Mouse (Mus musculus): ENCODE results near the gene Adcy5. TPM values are rescaled to one million over a fixed set of nuclear protein-coding genes. Genes with fewer than 3 reads are reported as not detected.

Adcy5 gene
- 100 to 1,000 TPM; 198 to 240 (median 222) TPM for total RNA-seq (2022)

DNA sequence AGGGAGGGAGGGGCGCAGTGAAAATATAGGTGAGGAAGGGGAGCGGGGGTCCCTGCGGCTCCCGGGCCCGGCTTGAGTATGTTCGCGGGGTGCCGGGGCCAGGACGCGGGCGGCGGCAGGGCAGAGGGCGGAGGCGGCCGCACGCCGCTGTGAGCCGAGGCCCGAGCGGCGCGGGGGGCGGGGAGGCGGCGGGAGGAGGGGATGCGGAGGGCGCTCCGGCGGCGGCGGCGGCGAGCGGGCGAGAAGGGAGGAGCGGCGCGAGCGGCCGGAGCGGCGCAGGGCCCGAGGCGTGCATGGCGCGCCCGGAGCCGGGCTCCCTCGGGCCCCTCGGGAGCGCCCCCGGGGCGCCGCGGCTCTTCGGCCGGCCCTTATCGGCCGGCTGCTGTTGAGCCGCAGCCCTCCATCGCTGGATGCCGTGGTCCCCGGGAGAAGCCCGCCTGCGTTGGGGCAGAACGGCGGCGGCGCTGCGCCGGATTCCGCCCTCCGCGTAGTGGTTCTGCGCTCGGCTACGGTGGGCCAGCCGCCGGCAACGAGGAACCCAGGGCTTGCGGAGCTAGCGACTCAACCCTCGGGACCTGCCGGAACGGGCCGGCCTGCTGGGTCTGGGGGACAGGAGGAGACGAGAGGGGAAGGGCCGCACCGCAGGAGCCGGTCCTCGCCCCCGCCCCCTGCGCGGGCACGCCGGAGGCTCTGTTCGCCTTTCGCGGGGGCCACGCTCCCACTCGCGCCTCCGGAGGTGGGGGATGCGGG, at the start of gene Adcy5:
TSS of gene Adcy5 (plus strand) at position 237 of the 750 bp plus-strand sequence.
- peak in 1 of 2 experiments; percentile 56 for DNase-seq (ENCODE audit: low spot score in 2 of 2)

DNA sequence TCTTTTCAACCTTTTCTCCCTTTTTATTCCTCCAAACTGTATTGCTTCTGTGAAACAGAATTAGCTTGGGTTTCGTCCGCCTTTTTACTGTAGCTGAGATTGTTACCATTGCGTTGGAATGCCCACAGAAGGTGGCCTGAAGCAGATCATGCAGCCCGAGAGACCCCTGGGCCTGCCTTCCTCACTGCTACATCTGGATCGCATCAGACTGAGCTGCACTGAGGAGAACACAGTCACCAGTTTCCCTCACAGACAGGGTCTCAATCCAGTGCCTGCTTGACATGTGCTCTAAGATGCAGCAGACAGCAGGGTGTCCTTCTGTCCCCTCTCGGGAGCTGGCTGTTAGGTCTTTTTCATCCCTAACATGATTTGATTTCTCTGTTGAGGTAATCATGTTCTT, 46.7 kb upstream of the Adcy5 start:
- no peak for DNase-seq (ENCODE audit: low spot score in 2 of 2)

DNA sequence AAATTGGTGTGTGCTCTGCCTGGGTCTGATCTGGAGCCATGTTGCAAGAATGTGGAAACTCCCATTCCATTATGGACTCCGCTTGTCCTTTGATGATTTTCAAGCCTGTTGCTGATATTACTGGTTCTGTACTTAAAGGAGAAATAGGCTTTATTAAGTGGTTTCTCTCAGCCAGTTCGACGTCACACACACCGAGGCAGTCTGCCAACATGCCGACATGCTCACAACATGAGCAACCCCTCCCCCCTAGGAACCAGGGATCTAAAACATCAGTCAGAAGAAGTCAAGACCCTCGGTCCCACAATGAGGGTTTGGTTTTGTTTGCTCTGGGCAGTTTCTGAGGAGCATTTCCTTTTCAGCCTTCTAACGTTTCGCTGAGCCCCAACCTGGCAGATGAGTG, 45.5 kb upstream of the Adcy5 start:
- DNase-seq (ENCODE audit: low spot score in 2 of 2), result no peak

DNA sequence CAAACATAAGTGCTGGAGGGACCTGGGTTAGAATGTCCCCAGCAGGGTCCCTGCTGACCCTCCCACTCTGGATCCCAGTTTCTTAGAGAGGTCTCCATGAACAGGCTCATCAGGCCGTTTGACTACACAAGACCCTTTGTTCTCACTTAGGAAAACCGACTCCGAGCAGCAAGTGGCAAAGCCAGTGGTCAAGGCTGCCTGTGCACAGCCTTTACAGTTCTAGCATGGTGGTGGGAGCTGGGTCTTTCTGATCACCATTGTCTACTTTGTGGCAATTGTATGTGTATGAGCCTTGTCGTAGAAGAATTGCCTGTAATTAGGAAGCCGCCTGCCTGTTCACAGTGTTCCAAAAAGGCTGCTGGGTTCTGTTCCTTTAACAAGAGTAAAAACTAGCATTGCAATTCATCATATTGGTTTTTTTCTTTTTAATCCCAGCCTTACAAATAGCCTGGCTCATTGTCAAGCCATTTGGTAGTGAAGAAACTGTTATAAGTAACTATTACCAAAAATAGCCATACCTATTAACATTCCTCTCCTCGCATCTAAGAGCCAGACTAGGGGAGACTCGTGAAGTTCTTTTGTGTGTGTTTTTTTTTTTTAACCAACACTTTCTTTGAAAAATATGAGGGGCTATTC, 44.9 kb upstream of the Adcy5 start:
- no peak for DNase-seq (ENCODE audit: low spot score in 2 of 2)

DNA sequence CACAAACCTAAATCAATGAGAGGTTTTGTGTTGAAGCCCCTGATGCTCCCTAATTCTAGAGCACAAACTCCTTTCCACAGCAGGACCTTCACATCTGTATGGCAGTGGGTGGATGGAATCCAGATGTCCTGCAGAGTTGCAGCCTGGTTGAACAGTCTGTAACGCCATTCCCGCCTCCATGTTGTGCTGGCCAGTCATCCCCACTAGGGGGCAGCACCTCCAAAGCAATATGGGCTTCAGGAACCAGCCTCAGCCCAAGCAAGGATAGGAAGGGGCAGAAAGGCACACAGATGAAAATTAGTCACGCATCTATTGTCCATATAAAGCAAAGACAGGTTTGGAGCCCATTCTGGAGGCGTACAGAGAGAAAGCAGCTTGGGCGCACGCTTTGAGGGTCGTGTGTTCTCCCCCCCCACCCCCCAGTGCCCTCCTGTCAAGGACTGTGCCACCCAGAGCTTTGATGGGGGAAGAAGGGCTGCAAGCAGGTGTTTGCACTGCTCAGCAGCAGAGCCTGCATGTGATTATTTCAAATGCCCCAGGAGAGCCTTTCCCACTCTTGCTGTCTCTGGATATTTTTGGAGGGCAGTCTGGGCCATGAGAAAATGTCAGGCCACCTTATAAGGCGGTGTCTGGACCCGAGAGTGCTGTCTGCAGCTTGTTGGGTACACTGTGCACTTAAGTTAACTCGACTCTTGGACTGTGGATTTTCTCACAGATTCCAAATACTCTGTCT, 44.1 kb upstream of the Adcy5 start:
- peak; percentile 60 to 88 for DNase-seq (ENCODE audit: low spot score in 2 of 2)

DNA sequence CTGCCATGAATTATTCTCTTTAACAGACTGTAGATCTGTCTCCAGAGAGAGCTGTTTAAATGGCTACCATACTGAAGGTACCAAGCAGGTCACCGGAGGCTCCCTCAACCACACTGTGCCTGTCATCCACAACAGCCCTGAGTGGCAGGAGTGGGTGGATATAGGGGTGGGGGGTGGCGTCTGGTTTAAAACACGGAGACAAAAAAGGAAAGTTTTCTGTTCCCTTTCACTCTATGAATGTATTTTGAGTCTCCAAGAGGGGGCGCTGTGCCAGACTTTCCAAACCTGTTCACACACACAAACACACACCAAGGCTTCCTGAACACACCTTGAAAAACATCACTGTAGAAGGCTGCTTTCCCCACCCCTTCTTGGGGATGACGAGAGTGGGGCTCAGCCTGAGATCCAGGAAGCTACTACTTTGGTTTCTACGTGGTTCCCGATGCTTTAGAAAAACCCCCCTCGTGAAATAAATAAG, 43.5 kb upstream of the Adcy5 start:
- DNase-seq (ENCODE audit: low spot score in 2 of 2), result no peak

DNA sequence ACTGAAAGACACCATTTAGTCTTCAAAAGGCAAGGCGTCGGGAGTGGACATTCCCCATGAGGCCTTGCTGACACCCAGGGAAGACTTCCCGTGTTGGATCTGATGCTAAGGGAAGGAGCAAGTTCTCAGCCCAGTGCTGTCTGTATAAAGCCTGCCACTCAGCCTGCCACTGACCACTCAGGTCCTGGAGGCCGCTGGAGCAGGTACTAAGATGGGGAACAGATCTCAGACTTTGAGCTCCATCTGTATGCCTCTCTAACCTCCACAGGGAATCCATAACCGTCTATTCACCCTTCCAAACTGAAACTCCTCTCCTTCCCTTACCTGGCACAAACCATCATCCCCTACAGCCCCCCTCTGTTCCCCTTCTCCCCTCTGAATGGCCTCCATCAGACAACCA, 41.2 kb upstream of the Adcy5 start:
- DNase-seq (ENCODE audit: low spot score in 2 of 2), result no peak

DNA sequence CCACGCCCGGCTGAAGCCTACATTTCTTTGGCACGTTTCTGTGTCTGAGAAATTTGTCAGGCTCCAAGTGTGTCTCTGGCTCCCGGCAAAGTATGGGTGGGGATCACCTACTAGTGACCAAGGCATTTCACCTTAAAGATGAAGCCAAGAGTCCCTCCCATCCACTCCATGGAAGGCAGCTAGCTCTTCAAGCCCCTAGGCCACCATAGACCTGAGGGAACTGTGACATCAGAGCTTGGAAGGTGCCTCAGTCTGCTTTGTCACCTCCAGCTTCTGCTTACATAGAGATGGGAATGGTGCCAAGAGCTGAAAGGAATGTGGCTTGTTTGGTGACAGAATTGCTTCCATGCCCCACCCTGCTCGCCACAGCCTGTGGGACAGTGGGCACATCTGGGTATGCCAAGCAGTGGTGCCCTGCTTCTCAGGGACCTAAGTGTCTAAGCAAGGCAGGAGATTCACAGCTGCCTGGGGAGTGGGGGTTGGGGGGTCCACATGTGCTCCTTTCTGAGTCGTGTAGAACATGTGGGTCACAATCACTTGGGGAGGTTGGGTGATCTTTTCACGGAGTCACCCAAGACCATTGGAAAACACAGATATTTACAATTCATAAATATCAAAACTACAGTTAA, 38.2 kb upstream of the Adcy5 start:
- no peak for DNase-seq (ENCODE audit: low spot score in 2 of 2)

DNA sequence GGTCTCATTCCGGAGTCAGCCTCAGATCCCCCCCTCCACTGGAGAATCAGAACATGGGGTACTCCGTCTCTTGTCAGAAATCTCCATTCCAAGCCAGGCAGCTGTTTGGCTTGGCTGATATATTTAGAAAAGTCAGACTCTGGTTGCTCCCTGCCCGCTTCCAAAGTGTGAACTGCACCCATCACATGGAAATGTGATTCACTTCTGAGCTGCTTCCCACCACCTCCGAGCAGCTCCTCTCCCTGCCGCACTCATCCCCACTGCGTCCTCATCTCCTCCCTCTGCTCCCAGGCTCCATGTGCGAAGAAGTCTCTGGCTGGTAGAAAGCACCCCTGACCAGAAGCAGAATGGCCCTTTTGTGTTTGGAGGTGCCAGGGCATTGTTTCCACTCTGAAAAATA, 37.2 kb upstream of the Adcy5 start:
- no peak for DNase-seq (ENCODE audit: low spot score in 2 of 2)

DNA sequence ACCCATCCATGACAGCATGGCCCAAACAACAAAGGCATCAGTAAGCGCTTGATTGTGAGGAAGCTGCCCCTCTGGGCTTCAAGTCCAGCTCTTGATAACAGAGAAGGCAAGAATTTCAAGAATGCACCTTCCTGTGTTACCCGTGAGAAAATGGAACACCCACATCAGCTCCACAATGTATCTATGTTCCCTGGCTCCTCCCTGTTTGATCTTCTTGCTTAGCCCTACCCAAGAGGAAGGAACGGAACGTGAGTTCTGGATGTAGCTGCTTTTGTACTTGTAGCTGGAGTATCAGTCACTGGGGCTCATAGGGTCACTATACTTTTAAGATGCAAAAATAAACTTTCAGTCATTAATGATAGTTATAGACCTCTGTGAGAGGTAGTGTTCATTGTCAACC, 34.1 kb upstream of the Adcy5 start:
- DNase-seq (ENCODE audit: low spot score in 2 of 2), result no peak

DNA sequence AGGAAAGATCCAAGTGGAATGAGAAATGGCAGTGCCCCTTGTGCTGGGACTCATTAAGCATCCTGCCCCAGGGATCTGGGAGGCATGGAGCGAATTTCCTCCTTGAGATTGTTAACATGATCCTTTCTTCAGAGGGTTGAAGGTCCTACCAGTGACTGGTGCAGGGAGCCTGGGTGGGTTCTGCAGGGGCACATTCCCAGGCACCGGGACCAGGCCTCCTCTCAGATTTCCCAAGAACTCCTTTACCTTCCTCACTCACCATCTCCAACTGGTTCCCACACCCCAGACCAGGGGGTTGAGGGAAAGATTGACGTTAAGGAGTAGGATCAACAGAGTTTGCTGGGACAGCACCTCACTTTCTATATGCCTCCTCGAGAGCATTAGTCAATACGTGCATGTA, 27.4 kb upstream of the Adcy5 start:
- no peak for DNase-seq (ENCODE audit: low spot score in 2 of 2)

DNA sequence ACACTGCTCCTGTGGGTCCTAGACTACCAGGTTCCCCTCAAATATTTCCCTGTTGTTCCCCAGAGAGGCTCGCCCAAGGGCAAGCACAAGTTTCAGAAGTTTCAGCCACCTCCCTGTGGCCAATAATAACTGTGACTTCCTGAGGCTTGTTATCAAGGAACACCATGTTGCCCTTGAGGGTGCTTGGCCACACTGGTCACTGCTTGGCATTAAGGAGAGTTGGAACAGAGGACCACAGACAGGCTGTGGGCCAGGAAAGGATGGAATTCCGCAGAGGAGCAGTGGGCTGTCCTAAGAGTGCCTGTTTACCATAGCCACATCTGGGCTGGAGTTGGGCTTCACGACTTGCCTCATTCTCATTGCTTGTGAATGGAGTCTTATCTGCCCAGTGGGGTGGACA, 24.5 kb upstream of the Adcy5 start:
- no peak for DNase-seq (ENCODE audit: low spot score in 2 of 2)

DNA sequence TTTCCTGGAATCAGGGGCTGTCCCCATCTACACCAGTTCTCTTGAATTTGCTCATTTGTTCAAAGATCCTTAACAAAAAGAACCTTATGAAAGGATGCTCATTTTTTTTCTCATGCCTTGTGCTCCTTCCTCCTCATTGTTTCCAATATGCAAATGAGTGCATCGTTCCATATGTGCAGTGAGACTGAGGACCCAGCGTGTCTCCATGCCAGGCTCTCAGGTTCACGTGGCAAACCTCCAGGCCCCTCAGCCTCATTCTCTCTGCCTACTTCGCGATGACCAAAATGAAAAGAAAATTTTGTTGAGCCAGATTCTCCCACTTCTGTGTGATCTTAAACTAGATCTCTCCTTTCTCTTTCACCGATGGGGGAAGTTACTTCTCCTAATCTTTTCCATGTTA, 15.3 kb upstream of the Adcy5 start:
- DNase-seq (ENCODE audit: low spot score in 2 of 2), result no peak

DNA sequence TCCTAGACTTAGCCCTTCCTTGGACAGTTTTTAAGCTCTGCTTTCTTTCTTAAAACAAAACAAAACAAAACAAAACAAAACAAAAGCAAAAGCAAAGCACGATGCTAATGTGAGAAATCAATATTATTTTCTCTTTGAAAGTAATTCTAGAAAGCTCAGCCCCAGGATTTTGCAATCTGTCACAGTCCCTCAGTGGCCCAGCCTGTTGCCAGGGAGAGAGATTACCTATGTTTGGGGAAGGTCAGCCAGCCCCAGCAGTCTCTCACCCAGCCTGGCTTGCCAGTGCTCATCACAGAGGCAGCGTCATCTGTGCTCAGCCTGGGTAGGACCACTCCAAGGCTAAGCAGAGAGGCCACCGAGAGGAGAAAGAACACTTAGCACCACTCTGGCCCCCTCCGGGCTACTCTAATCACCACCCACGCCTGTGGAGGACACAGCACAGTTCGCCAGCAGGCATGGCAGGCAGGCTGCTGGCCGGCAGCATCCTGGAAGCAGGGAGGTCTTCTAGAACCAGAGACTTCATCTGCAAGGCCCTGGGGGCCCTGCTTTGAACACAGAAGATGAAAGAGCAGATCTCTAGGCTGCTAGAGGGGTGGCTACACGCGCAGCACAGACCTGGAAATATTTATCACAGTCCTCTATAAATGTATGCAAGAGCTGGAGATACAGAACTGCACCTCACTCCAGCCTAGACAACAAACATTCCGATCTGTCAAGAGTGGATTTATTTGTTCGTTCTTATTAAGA, 14.6 kb upstream of the Adcy5 start:
- DNase-seq (ENCODE audit: low spot score in 2 of 2), result no peak

DNA sequence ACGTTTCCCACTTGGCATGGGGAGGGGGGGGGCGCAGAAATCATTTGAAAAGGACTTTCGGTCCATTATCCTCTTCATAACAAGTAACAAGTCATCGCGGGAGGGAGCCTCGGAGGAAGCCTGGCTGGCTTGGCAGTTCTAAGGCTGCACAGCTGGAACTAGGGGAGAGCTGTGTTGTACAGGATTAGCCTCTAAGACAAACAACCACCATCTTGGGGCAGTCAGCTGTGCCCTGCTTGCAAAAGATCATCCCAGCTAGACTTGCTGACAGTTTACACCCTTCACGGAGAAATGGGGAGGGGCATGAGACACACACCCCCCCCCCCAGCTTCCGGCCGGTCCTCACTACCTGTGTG, 14.1 kb upstream of the Adcy5 start:
- DNase-seq (ENCODE audit: low spot score in 2 of 2), result no peak

DNA sequence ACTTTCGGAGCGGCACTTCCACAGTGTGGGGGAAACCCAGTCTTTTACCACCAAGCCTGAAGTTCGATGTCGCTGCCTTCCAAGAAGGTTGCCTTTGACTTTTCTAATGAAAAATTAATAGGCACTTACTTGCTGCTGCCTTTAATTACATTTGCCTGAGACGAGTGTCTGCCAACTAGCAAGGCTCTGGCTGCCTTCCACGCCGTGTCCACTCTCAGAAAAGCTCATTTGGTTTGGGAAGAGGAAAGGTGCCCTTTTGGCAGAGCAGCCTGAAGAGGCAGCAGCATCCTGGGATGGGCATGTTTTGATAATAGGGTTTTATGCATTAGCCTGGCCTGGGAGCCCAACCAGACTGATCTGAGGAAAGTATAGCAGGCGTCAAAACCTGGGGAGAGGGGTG, 12.8 kb upstream of the Adcy5 start:
- no peak for DNase-seq (ENCODE audit: low spot score in 2 of 2)

DNA sequence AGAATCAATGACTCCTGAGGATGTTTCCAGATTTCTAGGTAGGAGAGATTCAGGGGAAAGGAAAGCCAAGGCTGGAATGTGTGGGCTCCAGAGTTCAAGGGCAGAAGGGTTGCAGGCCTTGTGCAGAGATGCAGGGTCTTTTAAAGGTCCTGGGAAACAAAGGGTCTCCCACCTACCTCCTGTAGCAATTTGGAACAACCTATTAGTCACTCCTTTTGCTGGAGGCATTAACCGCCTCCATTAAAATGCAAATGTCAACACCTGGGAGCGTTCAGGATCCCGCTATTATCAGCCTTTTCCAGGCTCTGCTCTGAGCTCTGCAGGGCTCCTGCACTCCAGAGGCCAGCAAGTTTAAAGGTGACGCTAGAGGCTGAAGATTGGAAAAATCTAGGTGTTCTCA, 8.5 kb upstream of the Adcy5 start:
- no peak for DNase-seq (ENCODE audit: low spot score in 2 of 2)

DNA sequence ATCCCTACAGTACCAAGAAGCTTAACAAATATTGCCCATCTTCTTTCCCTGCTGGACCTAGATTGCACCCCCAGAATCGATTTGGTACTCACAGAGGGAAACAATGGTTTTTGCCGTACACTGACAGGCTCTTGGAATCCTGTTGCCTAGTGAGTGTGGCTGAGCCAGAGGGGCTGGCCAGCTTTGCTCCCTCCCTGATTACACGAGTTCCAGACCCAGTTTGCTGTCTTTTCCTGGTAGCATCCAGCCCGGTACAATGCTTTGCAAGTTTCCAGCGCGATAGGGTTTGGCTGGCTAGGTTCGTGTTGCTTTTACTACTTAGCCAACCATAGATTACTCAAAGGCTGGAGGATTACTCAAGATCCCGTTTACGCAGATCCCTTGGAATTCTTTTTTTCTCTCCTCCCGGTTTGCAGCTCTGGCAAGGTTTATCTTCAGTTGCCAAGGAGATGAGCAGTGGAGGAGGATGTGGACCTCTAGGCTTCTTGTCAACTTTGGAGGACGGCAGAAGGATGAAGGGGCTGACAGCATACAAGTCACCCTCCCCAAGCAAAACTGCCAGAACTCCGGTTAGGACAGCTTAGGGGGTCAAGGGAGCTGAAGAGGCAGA, 1.4 kb upstream of the Adcy5 start:
- no peak for DNase-seq (ENCODE audit: low spot score in 2 of 2)

DNA sequence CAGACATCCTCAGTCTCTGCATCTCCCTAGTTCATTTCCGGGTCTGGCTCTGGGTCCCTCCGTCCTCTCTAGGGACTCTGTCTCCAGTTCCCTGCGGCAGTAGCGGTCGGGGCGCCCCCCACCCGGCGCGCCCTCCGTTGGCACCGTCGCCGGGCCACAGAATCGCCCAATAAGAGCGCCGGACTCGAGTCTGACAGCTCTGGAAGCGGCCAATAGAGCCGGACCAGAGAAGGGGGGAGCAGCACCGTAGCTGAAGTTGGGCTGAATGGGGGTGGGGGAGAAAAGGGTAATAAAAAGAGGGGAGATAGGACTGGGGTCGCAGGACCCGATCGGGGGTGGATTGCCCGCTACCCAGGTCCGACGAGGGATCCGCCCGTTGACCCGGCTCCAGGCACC, 434 bp upstream of the Adcy5 start:
- DNase-seq (ENCODE audit: low spot score in 2 of 2), result peak in 1 of 2 experiments; percentile 55

DNA sequence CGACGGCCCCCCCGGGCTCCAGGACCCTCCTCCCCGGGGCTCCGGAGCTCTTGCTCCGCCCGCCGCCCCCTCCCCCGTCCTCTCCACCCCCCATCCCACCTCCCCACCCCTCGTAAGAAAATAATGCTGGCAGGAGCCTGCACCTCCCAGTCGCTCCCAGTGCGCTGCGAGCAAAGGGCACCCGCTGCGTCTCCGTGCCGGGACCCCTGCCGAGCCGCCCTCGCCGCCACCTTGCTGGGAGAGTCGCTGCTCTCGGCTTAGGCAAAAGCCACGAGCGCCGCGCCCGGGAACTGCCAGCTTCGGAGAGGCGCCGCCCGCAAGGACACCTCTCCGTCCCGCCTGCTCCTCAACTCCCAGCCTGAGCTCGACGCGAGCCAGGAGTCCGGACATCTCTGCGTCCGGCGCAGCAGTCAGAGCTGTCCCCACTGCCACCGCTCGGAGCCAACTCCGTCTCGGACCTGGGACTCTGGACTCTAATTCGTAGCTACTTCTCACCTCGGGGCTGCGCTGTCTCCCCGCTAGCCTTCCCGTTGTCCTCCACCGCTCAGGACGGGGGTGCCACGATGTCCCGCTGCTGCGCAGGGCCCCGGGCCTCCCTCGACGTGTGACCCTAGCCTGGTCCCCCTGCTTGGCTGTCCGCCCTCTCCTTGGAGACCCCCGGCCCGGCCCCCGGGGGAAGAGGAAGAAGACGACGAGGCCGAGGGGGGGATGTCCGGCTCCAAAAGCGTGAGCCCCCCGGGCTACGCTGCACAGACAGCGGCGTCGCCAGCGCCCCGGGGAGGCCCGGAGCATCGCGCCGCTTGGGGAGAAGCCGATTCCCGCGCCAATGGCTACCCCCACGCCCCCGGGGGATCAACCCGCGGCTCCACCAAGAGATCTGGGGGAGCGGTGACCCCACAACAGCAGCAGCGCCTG, 971 bp downstream of the Adcy5 start:
- peak in 1 of 2 experiments; percentile 47 for DNase-seq (ENCODE audit: low spot score in 2 of 2)

Measured in left cerebral cortex, adult 8-10 months (tissue).